Mouse (Mus musculus): ENCODE measurements around the gene Gm9507. TPM values are rescaled to one million over a fixed set of nuclear protein-coding genes. Genes with fewer than 3 reads are reported as not detected.
"Not testable (repeated sequence)": the region's sequence is repeated elsewhere in the genome, so short reads cannot be mapped to it uniquely, and the experiment has no call there.

The Gm9507 gene
- total RNA-seq, 2 experiments from 2014 or later, result not detected

DNA sequence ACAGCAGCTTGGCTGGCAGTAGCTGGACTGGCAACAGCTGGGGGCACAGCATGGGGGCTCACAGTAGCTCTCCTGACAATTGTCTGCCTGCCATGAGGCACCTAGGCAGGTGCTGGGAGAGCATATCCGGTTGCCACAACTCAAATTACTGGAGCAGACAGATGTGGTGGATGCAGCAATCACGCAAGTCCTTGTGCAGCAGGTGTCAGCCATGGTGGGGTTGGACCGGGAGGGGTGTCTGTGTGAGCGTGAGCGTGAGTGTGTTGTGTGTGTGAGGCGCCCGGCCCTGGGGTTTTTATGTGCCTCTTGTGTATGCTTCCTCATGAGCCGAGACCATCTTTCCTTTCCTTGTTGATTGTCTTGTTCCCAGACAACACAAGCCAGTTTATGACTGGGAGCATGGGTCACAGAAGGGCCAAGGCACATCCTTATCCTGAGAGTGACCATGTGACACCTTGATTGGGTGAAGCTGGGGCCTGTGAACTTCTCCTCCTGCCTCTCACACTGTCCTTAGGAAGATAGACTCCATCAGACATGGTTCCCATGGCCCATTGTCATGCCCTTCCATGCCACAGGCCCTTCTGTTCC, 12.6 kb downstream of the Gm9507 start, which contains the start of gene Gm19668:
Gene Gm19668, minus strand, starts transcription at position 213 of the 588 bp plus-strand sequence.
- intact Hi-C loops (cut with DNase I), result loop anchor here (5.0 kb wide), 1 partner anchor 63 kb away; the partner anchor contains the start of gene Gm3285
- no peak for DNase-seq (ENCODE audit: extremely low spot score in 1 of 2, low spot score in 2 of 2)
- no peak for TF ChIP-seq CTCF (IDR thresholded peaks at IDR 0.05)
- Histone ChIP-seq H3K27ac (no peak within 1 kb of the TSS), H3K4me3 (no peak within 1 kb of the TSS)

DNA sequence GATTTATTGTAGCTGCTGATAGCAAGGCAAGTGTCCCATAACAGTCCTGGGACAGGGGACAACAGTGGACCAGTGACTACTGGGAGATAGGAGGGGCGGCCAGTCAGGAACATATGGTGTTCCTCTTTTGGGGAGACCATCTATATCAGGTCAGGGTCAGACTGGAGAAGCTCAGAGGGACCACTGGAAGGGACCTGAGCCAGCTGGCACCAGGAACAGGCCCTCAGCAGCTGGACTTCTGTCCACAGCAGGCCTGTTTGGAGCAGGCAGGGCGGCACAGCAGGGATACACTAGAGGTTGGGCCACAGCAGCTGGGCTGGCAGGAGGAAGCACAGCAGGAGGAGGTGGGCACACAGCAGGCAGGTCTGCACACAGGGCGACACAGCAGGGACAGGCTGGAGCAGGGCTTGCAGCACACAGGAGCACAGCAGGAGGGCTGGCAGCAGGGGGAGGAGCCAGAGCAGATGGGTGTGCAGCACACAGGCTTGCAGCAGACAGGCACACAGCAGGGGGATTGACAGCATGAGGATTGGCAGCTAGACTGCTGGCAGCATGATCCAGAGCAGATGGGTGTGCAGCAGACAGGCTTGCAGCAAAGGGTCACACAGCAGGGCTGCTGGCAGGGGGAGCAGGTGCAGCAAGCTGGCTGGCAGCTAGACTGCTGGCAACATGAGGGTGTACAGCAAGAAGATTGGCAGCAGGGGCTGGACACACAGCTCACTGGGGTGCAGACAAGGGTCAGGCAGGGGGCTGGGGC, 13.3 kb downstream of the Gm9507 start:
- H3K27ac ChIP-seq; H3K4me3 ChIP-seq; DNase-seq (ENCODE audit: extremely low spot score in 1 of 2, low spot score in 2 of 2): not testable (repeated sequence)
- intact Hi-C loops (cut with DNase I), result loop anchor here (5.0 kb wide), 1 partner anchor 64 kb away; the partner anchor contains the start of gene Gm3285

DNA sequence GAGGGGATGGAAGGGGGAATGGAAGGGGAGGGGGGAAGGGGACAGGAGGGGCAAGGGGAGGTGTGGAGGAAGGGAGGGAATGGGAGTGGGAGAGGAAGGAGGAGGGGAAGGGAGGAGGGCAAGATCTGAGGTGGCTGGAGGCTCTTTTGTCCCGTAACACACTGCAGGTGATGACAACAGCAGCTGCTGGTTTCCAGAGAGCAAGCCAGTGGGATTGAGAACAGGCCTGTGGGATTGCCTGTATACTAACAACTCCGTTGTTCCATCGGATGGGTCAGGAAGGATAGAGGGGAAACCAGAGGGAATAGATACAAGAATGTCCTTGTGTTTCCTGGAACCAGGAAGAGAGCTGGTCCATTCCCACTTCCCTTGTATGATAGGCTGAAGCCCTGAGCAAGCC, 14.0 kb downstream of the Gm9507 start:
- intact Hi-C loops (cut with DNase I), result loop anchor here (5.0 kb wide), 1 partner anchor 65 kb away; the partner anchor contains the start of gene Gm3285
- TF ChIP-seq CTCF (IDR thresholded peaks at IDR 0.05), result no peak
- no peak overlapping the region for H3K4me3 ChIP-seq
- H3K27ac ChIP-seq, result no peak overlapping the region
- DNase-seq (ENCODE audit: extremely low spot score in 1 of 2, low spot score in 2 of 2), result no peak

DNA sequence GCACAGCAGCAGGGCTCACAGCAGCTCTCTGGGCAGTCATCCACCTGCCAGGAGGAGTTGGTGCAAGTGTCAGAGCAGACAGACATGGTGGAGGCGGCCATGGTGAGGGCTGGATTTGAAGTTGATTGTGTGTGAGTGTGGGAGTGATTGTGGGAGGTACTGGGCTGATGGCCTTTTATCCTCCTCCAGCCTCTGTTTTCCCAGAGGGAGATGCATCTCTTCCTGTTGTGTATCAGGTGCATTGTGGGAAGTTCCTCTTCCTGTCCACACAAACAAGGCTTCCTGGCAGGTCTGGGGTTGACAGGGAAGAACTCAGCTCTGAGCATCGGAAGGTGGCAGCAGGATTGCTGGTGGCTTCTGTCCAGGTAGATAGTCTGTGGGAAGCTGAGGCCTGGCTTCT, 16.7 kb downstream of the Gm9507 start, which contains the start of gene Gm9639:
Gene Gm9639, minus strand, starts transcription at position 101 of the 400 bp plus-strand sequence.
- intact Hi-C loops (cut with DNase I), result loop anchor here (5.0 kb wide), 1 partner anchor 67 kb away; the partner anchor contains the start of gene Gm3285

DNA sequence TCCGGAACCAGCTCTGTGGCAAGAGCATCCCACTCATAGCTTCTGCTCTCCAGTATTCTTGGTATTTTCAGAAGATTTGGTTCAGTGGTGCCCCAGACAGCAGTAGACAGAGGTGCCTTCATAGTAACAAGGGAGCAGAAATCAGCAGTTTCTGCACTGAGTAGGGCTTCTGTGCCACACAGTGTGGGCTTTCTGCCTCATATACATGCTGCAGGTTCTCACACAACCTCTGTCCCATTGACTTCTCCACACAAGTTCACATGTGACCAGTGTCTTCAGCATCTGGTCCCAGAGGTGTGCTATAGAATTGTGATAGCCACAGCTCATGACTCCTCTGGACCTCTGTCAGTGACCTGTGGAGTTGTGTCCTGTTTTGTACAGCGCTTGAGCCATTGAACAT, 23.0 kb downstream of the Gm9507 start:
- DNase-seq (ENCODE audit: extremely low spot score in 1 of 2, low spot score in 2 of 2), result no peak
- Histone ChIP-seq H3K4me3 (no peak overlapping the region), H3K27ac (no peak overlapping the region)
- intact Hi-C loops (cut with DNase I), result no loop called here
- TF ChIP-seq CTCF (IDR thresholded peaks at IDR 0.05), result no peak

More for the DNA sequence above, 16.7 kb downstream of the Gm9507 start, which contains the start of gene Gm9639:
- TF ChIP-seq CTCF (IDR thresholded peaks at IDR 0.05), result no peak
- DNase-seq (ENCODE audit: extremely low spot score in 1 of 2, low spot score in 2 of 2), result no peak
- no peak within 1 kb of the TSS for H3K27ac ChIP-seq
- no peak within 1 kb of the TSS for H3K4me3 ChIP-seq

DNA sequence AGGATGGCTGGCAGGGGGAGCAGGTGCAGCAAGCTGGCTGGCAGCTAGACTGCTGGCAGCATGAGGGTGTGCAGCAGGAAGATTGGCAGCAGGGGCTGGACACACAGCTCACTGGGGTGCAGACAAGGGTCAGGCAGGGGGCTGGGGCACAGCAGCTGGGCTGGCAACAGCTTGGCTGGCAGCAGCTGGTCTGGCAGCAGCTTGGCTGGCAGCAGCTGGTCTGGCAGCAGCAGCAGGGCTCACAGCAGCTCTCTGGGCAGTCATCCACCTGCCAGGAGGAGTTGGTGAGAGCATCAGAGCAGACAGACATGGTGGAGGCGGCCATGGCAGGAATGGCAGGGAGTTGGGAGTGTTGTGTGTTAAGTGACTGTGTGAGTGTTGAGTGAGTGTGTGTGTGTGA, 23.8 kb downstream of the Gm9507 start, which contains the start of gene Gm7137:
Gene Gm7137, minus strand, starts transcription at position 325 of the 400 bp plus-strand sequence.
- DNase-seq (ENCODE audit: extremely low spot score in 1 of 2, low spot score in 2 of 2); H3K4me3 ChIP-seq; H3K27ac ChIP-seq; intact Hi-C loops (cut with DNase I): not testable (repeated sequence)

DNA sequence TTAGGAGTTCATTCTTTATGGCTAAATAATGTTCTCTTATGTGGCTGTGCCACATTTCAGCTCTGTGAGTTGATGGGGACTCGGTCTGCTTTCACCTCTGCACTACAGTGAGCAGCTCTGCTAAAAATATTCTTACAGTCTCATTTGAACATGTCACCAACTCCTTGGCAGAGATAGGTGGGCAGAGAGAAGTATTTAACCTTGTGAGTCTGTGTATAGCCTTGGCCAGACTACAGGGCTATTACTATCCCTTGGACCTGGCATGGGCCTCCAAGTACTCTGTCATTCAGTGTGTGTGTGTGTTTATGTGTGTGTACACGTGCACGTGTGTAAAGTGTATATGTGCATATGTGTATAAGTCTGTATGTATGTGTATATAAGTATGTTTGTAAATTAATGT, 28.2 kb downstream of the Gm9507 start:
- intact Hi-C loops (cut with DNase I), result not testable (repeated sequence)

DNA sequence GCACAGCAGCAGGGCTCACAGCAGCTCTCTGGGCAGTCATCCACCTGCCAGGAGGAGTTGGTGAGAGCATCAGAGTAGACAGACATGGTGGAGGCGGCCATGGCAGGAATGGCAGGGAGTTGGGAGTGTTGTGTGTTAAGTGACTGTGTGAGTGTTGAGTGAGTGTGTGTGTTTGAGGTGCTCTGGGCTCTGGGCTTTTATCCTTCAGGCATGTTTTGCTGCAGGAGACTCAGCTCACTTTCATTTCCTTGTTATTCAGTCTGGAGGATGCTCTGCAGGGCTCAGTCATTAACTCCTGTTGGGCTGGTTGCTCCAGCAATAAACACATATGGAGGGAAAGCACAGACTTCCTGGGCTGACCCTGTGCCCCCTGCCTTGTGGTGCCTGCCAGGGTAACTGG, 29.2 kb downstream of the Gm9507 start, which contains the start of gene Gm3250:
Gene Gm3250, minus strand, starts transcription at position 101 of the 400 bp plus-strand sequence.
- H3K4me3 ChIP-seq; DNase-seq (ENCODE audit: extremely low spot score in 1 of 2, low spot score in 2 of 2); intact Hi-C loops (cut with DNase I); H3K27ac ChIP-seq: not testable (repeated sequence)

More for the DNA sequence above, 28.2 kb downstream of the Gm9507 start:
- not testable (repeated sequence) for DNase-seq (ENCODE audit: extremely low spot score in 1 of 2, low spot score in 2 of 2); H3K27ac ChIP-seq; H3K4me3 ChIP-seq

DNA sequence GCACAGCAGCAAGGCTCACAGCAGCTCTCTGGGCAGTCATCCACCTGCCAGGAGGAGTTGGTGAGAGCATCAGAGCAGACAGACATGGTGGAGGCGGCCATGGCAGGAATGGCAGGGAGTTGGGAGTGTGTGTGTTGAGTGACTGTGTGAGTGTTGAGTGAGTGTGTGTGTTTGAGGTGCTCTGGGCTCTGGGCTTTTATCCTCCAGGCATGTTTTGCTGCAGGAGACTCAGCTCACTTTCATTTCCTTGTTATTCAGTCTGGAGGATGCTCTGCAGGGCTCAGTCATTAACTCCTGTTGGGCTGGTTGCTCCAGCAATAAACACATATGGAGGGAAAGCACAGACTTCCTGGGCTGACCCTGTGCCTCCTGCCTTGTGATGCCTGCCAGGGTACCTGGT, 34.8 kb downstream of the Gm9507 start, which contains the start of gene Gm7138:
Gene Gm7138, minus strand, starts transcription at position 101 of the 400 bp plus-strand sequence.
- H3K27ac ChIP-seq; intact Hi-C loops (cut with DNase I); H3K4me3 ChIP-seq: not testable (repeated sequence)

DNA sequence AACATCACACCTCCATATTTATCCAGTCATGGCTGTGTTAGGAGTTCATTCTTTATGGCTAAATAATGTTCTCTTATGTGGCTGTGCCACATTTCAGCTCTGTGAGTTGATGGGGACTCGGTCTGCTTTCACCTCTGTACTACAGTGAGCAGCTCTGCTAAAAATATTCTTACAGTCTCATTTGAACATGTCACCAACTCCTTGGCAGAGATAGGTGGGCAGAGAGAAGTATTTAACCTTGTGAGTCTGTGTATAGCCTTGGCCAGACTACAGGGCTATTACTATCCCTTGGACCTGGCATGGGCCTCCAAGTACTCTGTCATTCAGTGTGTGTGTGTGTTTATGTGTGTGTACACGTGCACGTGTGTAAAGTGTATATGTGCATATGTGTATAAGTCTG, 39.5 kb downstream of the Gm9507 start:
- DNase-seq (ENCODE audit: extremely low spot score in 1 of 2, low spot score in 2 of 2); intact Hi-C loops (cut with DNase I); H3K27ac ChIP-seq; H3K4me3 ChIP-seq: not testable (repeated sequence)

More for the DNA sequence above, 34.8 kb downstream of the Gm9507 start, which contains the start of gene Gm7138:
- not testable (repeated sequence) for DNase-seq (ENCODE audit: extremely low spot score in 1 of 2, low spot score in 2 of 2)

DNA sequence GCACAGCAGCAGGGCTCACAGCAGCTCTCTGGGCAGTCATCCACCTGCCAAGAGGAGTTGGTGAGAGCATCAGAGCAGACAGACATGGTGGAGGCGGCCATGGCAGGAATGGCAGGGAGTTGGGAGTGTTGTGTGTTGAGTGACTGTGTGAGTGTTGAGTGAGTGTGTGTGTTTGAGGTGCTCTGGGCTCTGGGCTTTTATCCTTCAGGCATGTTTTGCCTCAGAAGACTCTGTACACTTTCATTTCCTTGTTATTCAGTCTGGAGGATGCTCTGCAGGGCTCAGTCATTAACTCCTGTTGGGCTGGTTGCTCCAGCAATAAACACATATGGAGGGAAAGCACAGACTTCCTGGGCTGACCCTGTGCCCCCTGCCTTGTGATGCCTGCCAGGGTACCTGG, 40.4 kb downstream of the Gm9507 start, which contains the start of gene Gm3238:
Gene Gm3238, minus strand, starts transcription at position 101 of the 400 bp plus-strand sequence.
- intact Hi-C loops (cut with DNase I); H3K4me3 ChIP-seq; H3K27ac ChIP-seq; DNase-seq (ENCODE audit: extremely low spot score in 1 of 2, low spot score in 2 of 2): not testable (repeated sequence)

DNA sequence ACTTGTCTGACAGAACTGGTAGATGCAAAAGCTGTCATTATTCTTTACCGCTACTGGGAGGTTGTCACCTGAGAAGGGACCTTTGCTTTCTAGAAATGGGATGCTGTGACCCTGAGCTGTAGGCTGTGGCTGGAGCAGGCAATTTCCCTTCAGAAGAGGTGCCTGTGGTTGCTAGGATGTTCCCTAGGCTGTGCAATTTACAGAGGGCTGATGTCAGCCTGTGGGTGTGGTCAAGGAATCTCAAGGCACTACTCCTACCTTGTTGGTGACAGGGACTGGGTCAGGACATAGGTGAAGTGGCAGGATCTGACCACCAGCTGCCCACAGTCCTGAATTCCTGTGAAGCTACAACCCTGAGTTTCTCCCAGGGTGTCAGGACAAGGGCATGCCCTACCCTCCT, 41.9 kb downstream of the Gm9507 start:
- TF ChIP-seq CTCF (IDR thresholded peaks at IDR 0.05), result no peak
- intact Hi-C loops (cut with DNase I), result no loop called here
- no peak overlapping the region for H3K27ac ChIP-seq
- DNase-seq (ENCODE audit: extremely low spot score in 1 of 2, low spot score in 2 of 2), result no peak
- no peak overlapping the region for H3K4me3 ChIP-seq

Other genes starting within 250 kb of the Gm9507 start
- gene Pttg1ip, start 230.1 kb downstream of the Gm9507 start, total RNA-seq (2021), result 10 to 100 TPM; 71.6 to 77.6 TPM
- gene Sumo3, start 205.7 kb downstream of the Gm9507 start, total RNA-seq (2021), result 100 to 1,000 TPM; 142 to 156 TPM
- 1 to 10 TPM; 2.0 to 5.3 TPM for gene Gm49325, start 205.6 kb downstream of the Gm9507 start, total RNA-seq (2021)
- gene Ube2g2, start 189.6 kb downstream of the Gm9507 start, total RNA-seq (2021), result 10 to 100 TPM; 47.4 to 48.0 TPM
- gene Tspear, start 125.3 kb downstream of the Gm9507 start, total RNA-seq (2021), result under 1 TPM; 0.18 to 0.21 TPM
- gene Gm19402, start 121.1 kb downstream of the Gm9507 start, total RNA-seq (2021), result not detected
- gene Gm9508, start 114.6 kb downstream of the Gm9507 start, total RNA-seq (2021), result not detected
- not detected for gene Gm10272, start 105.2 kb downstream of the Gm9507 start, total RNA-seq (2021)
- gene Gm10024, start 100.4 kb downstream of the Gm9507 start, total RNA-seq (2021), result not detected
- gene Gm10142, start 96.0 kb downstream of the Gm9507 start, total RNA-seq (2021), result not detected
- gene Krtap12-1, start 91.2 kb downstream of the Gm9507 start, total RNA-seq (2021), result not detected
- not detected for gene Gm10100, start 85.4 kb downstream of the Gm9507 start, total RNA-seq (2021)
- gene Gm18596, start 69.2 kb downstream of the Gm9507 start, total RNA-seq (2021), result not detected
- gene Gm9736, start 60.5 kb downstream of the Gm9507 start, total RNA-seq (2021), result not detected
- gene Gm3233, start 52.2 kb downstream of the Gm9507 start, total RNA-seq (2021), result not detected
- gene Gm3238, start 40.5 kb downstream of the Gm9507 start, total RNA-seq (2021), result not detected
- gene Gm7138, start 34.9 kb downstream of the Gm9507 start, total RNA-seq (2021), result not detected
- not detected for gene Gm3250, start 29.3 kb downstream of the Gm9507 start, total RNA-seq (2021)
- gene Gm7137, start 23.6 kb downstream of the Gm9507 start, total RNA-seq (2021), result not detected
- not detected for gene Gm9639, start 16.8 kb downstream of the Gm9507 start, total RNA-seq (2021)
- gene Gm19668, start 12.7 kb downstream of the Gm9507 start, total RNA-seq (2021), result not detected
- not detected for gene Gm2696, start 2.8 kb upstream of the Gm9507 start, total RNA-seq (2021)
- gene Krtap10-4, start 15.3 kb upstream of the Gm9507 start, total RNA-seq (2021), result not detected
- not detected for gene Krtap10-10, start 24.1 kb upstream of the Gm9507 start, total RNA-seq (2021)
- gene Gm36176, start 35.0 kb upstream of the Gm9507 start, total RNA-seq (2021), result not detected
- not detected for gene Gm10318, start 41.0 kb upstream of the Gm9507 start, total RNA-seq (2021)
- not detected for gene Gm3285, start 50.1 kb upstream of the Gm9507 start, total RNA-seq (2021)
- 1 to 10 TPM; 9.5 to 9.8 TPM for gene Lrrc3, start 90.7 kb upstream of the Gm9507 start, total RNA-seq (2021)
- gene Trpm2, start 158.7 kb upstream of the Gm9507 start, total RNA-seq (2021), result 10 to 100 TPM; 44.7 to 50.3 TPM
- gene 1810043G02Rik, start 166.7 kb upstream of the Gm9507 start, total RNA-seq (2021), result 10 to 100 TPM; 33.9 to 34.0 TPM
- gene Pfkl, start 198.2 kb upstream of the Gm9507 start, total RNA-seq (2021), result 100 to 1,000 TPM; 141 to 149 TPM
- under 1 TPM in 1 of 2 experiments, not detected in 1; 0.54 TPM for gene Dnmt3l, start 230.1 kb upstream of the Gm9507 start, total RNA-seq (2021)
- under 1 TPM in 1 of 2 experiments, not detected in 1; 0.56 TPM for gene Aire, start 231.8 kb upstream of the Gm9507 start, total RNA-seq (2021)

All from left cerebral cortex, adult 2 months (tissue).